Mouse (Mus musculus): Measurements from ENCODE around the gene Sema4c. TPM values are rescaled to one million over a fixed set of nuclear protein-coding genes. Genes with fewer than 3 reads are reported as not detected.

The Sema4c gene
- total and polyA plus RNA-seq, 3 experiments = 0.19 to 1.4 TPM; not detected in 1

DNA sequence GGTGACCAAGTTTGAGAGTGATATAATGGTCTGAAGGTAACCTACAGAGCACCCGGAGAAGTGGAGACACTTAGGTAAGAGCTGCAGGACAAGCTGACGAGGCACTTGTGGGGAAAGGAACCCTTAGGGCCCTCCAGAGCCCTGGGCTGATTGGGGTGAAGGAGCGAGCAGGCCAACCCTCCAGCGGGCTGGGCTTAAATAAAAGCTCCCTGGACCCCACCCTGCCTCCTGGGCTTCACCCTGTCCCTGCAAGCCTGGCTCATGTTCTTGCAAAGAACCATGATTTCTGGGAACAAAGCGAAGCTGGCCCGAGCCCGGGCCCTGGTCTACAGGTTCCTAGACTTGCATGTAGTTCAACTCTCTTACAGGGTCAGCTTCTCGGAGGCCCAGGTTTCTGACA lies 15.4 kb upstream of the Sema4c start:
- Histone ChIP-seq H3K4me3 (ENCODE audit: control insufficient read depth in 1 of 2, insufficient read depth in 1 of 2, low read depth in 2 of 2, low read length in 2 of 2) (no peak overlapping the region), H3K9ac (ENCODE audit: control insufficient read depth, low read depth, low read length, poor library complexity, severe bottlenecking) (no peak overlapping the region), H3K9me3 (replicated peaks; ENCODE audit: insufficient read depth, low read length) (no peaks in the 10 kb centered on the region), H3K36me3 (ENCODE audit: control insufficient read depth in 1 of 2, insufficient read depth in 2 of 2, low read length in 2 of 2) (no peaks in the 10 kb centered on the region), H3K27ac (ENCODE audit: control insufficient read depth, low read depth, low read length) (no peak overlapping the region), H3K27me3 (ENCODE audit: control insufficient read depth in 1 of 2, insufficient read depth in 2 of 2, low read length in 2 of 2) (no peaks in the 10 kb centered on the region; a peak in 2 of 4 replicates), H3K4me1 (ENCODE audit: control insufficient read depth in 1 of 2, insufficient read depth in 2 of 2, low read length in 2 of 2) (no peaks in the 10 kb centered on the region), H3K79me2 (ENCODE audit: control insufficient read depth, insufficient read depth, low read length, poor library complexity) (no peaks in the 10 kb centered on the region)
- no peak for DNase-seq (ENCODE audit: low read depth, low spot score)
- TF ChIP-seq GABPA (IDR thresholded peaks at IDR 0.05; ENCODE audit: low read depth, low read length) = no peak
- no peak for TF ChIP-seq MXI1 (IDR thresholded peaks at IDR 0.05; ENCODE audit: low read depth, low read length)
- TF ChIP-seq NRF1 (IDR thresholded peaks at IDR 0.05; ENCODE audit: insufficient read depth, low read depth, low read length, poor library complexity, severe bottlenecking) = no peak
- no peak for TF ChIP-seq MYB (IDR thresholded peaks at IDR 0.05; ENCODE audit: low read depth, low read length)
- no peak for TF ChIP-seq SIN3A (IDR thresholded peaks at IDR 0.05; ENCODE audit: low read length)
- no peak for TF ChIP-seq CHD1 (IDR thresholded peaks at IDR 0.05; ENCODE audit: low read depth, low read length)
- TF ChIP-seq POLR2AphosphoS2 (IDR thresholded peaks at IDR 0.05; ENCODE audit: low read length) = no peak
- no peak for TF ChIP-seq SMC3 (IDR thresholded peaks at IDR 0.05; ENCODE audit: low read depth, low read length)
- TF ChIP-seq ZNF384 (IDR thresholded peaks at IDR 0.05; ENCODE audit: low read depth, low read length) = no peak
- no peak for TF ChIP-seq MAFK (IDR thresholded peaks at IDR 0.05; ENCODE audit: borderline replicate concordance, low read depth, low read length)
- no peak for TF ChIP-seq MEF2A (IDR thresholded peaks at IDR 0.05; ENCODE audit: extremely low read depth, insufficient replicate concordance, low read depth, low read length, poor library complexity, severe bottlenecking)
- TF ChIP-seq GATA1 (IDR thresholded peaks at IDR 0.05; ENCODE audit: low read depth, low read length) = no peak

DNA sequence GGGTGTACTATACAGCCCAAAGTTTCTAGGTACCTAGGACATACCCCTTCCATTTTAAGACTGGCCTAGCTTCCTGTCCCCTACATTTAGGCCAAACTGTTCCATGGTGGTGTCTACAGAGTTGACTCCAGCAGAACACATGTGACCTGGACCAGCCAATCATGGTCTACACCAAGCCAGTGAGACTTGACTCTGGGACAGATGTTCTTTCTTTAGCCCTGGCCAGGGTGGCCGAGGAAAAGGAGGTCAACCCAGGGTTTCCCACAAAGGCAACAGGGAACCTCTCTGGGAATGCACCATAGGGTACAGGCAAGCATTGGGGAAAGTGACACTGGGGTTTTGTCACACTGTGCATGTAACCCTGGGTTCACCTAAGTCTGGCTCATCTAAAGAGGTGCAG lies 14.6 kb upstream of the Sema4c start:
- no peak overlapping the region for H3K27ac ChIP-seq (ENCODE audit: control insufficient read depth, low read depth, low read length)
- H3K9me3 ChIP-seq (replicated peaks; ENCODE audit: insufficient read depth, low read length) = no peaks in the 10 kb centered on the region

More for the DNA sequence above, 14.6 kb upstream of the Sema4c start:
- H3K27me3 ChIP-seq (ENCODE audit: control insufficient read depth in 1 of 2, insufficient read depth in 2 of 2, low read length in 2 of 2) = no peaks in the 10 kb centered on the region; a peak in 2 of 4 replicates
- no peak overlapping the region for H3K4me3 ChIP-seq (ENCODE audit: control insufficient read depth in 1 of 2, insufficient read depth in 1 of 2, low read depth in 2 of 2, low read length in 2 of 2)
- H3K36me3 ChIP-seq (ENCODE audit: control insufficient read depth in 1 of 2, insufficient read depth in 2 of 2, low read length in 2 of 2) = no peaks in the 10 kb centered on the region
- H3K4me1 ChIP-seq (ENCODE audit: control insufficient read depth in 1 of 2, insufficient read depth in 2 of 2, low read length in 2 of 2) = no peaks in the 10 kb centered on the region
- no peaks in the 10 kb centered on the region for H3K79me2 ChIP-seq (ENCODE audit: control insufficient read depth, insufficient read depth, low read length, poor library complexity)
- DNase-seq (ENCODE audit: low read depth, low spot score) = no peak
- no peak overlapping the region for H3K9ac ChIP-seq (ENCODE audit: control insufficient read depth, low read depth, low read length, poor library complexity, severe bottlenecking)
- TF ChIP-seq GATA1 (IDR thresholded peaks at IDR 0.05; ENCODE audit: low read depth, low read length) (no peak), POLR2AphosphoS2 (IDR thresholded peaks at IDR 0.05; ENCODE audit: low read length) (no peak), HCFC1 (IDR thresholded peaks at IDR 0.05; ENCODE audit: low read depth, low read length) (no peak), MAZ (IDR thresholded peaks at IDR 0.05; ENCODE audit: low read depth, low read length) (no peak), UBTF (IDR thresholded peaks at IDR 0.05; ENCODE audit: borderline replicate concordance, insufficient read depth, low read depth, low read length) (no peak), USF1 (IDR thresholded peaks at IDR 0.05; ENCODE audit: low read depth, low read length) (no peak), EP300 (IDR thresholded peaks at IDR 0.05; ENCODE audit: low read depth in 1 of 2, low read length in 2 of 2) (no peak), ZC3H11A (IDR thresholded peaks at IDR 0.05; ENCODE audit: low read depth, low read length) (no peak), RCOR1 (IDR thresholded peaks at IDR 0.05; ENCODE audit: low read depth, low read length) (no peak), MEF2A (IDR thresholded peaks at IDR 0.05; ENCODE audit: extremely low read depth, insufficient replicate concordance, low read depth, low read length, poor library complexity, severe bottlenecking) (no peak), CHD2 (IDR thresholded peaks at IDR 0.05; ENCODE audit: low read length) (no peak), SIN3A (IDR thresholded peaks at IDR 0.05; ENCODE audit: low read length) (no peak), NELFE (IDR thresholded peaks at IDR 0.05; ENCODE audit: low read depth, low read length) (no peak), TBP (IDR thresholded peaks at IDR 0.05; ENCODE audit: low read depth, low read length) (no peak), MAFK (IDR thresholded peaks at IDR 0.05; ENCODE audit: borderline replicate concordance, low read depth, low read length) (no peak), POLR2AphosphoS5 (IDR thresholded peaks at IDR 0.05; ENCODE audit: borderline replicate concordance, low read depth, low read length) (no peak), BHLHE40 (IDR thresholded peaks at IDR 0.05; ENCODE audit: borderline replicate concordance, low read depth, low read length) (no peak), POLR2A (IDR thresholded peaks at IDR 0.05; ENCODE audit: control insufficient read depth in 1 of 2, insufficient read depth in 1 of 2, low read depth in 1 of 2, low read length in 2 of 2, poor library complexity in 1 of 2) (no peak)
